Mouse (Mus musculus) kidney, adult 2 months (tissue): ENCODE results near the gene Ppie.

Experiments used
- CTCF ChIP-seq: fragments of 200-500 bp; conservative IDR thresholded peaks from 2 replicates; pipeline ENCODE4 v1.5.1; 2011; ENCODE audit warnings: low read depth, mild to moderate bottlenecking, control low read depth, low read length, moderate library complexity, mixed read lengths; ENCODE audit not compliant: insufficient read depth, insufficient read length
- POLR2A ChIP-seq: fragments of 200-500 bp; IDR thresholded peaks from one replicate; pipeline ENCODE4 v1.6.1; 2011; ENCODE audit warnings: low read depth, low read length, control low read depth

GRCm38 (mm10) chr4:123127051-123127450 is 12.7 kb downstream of the Ppie start:
- no peak for TF ChIP-seq CTCF
- TF ChIP-seq POLR2A, result no peak
